Mouse (Mus musculus): Measurements from ENCODE around the gene Rabl3. TPM values are rescaled to one million over a fixed set of nuclear protein-coding genes. Genes with fewer than 3 reads are reported as not detected.

Rabl3 gene
- total RNA-seq, 1 experiment: 8.3 TPM

DNA sequence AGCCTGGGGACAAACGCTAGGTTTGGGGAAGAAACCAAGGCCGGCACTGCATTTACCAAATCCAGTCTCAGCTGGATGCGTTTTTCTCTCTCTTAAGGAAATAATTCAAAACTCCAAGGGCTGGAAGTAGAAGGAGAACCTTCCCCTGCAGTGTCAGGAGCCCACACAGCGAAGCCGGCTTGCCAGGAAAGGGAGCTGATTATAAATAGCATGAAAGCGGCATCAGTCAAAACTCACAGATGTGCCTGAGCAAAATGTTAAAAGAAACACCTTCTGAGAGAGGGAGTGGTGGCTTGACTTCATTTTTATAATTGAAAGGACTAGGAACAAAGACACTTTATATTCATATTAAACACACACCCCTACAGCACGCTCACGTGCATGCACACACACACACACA, 70.6 kb downstream of the Rabl3 start:
- Histone ChIP-seq H3K4me1 (ENCODE audit: control insufficient read depth in 2 of 2, insufficient read depth in 2 of 2, low read length in 2 of 2, poor library complexity in 1 of 2) (no peaks in the 10 kb centered on the region), H3K9ac (ENCODE audit: insufficient read depth, low read depth, low read length, poor library complexity, severe bottlenecking) (no peak overlapping the region), H3K36me3 (ENCODE audit: control insufficient read depth, insufficient read depth, low read length, poor library complexity, severe bottlenecking) (no peaks in the 10 kb centered on the region), H3K27ac (ENCODE audit: insufficient read depth, low read depth, low read length, poor library complexity, severe bottlenecking) (no peak overlapping the region), H3K4me3 (ENCODE audit: insufficient read depth in 1 of 2, low read depth in 1 of 2, low read length in 2 of 2, poor library complexity in 1 of 2, severe bottlenecking in 1 of 2) (no peak overlapping the region), H3K9me3 (ENCODE audit: control insufficient read depth, insufficient read depth, low read depth, low read length) (no peaks in the 10 kb centered on the region)
- DNase-seq (ENCODE audit: low read depth, low spot score): no peak
- TF ChIP-seq ZNF384 (IDR thresholded peaks at IDR 0.05; ENCODE audit: low read depth, low read length) (no peak), HCFC1 (IDR thresholded peaks at IDR 0.05; ENCODE audit: borderline replicate concordance, insufficient read depth, low read length) (no peak), CHD2 (IDR thresholded peaks at IDR 0.05; ENCODE audit: low read depth, low read length) (no peak), ZC3H11A (IDR thresholded peaks at IDR 0.05; ENCODE audit: borderline replicate concordance, low read depth, low read length) (no peak), MAFK (IDR thresholded peaks at IDR 0.05; ENCODE audit: insufficient read depth, low read depth, low read length) (no peak)
- in situ Hi-C loops (cut with MboI; ENCODE audit: low sequenced_read_pairs in 2 of 2, unreplicated experiment in 2 of 2): no loop called here

DNA sequence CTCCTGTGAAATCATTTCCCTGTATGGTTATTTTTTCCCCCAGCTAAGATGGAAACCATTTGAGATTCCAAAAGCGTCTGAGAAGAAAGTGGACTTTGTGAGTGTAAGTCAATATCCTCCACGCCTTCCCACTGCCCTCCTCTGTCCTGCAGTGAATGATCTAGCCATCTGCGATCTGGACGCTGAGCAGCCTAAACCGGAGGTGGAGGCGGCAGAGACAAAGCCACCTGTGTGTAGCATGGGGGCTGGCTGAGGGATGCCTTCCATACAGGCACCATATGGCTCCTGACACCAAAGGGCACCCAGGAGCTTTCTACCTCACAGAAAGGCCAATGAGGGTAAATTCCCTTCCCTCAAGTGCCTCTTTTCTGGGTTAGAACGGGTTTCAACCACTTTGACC, 71.4 kb downstream of the Rabl3 start:
- H3K36me3 ChIP-seq (ENCODE audit: control insufficient read depth, insufficient read depth, low read length, poor library complexity, severe bottlenecking): no peaks in the 10 kb centered on the region
- H3K9ac ChIP-seq (ENCODE audit: insufficient read depth, low read depth, low read length, poor library complexity, severe bottlenecking): no peak overlapping the region
- H3K9me3 ChIP-seq (ENCODE audit: control insufficient read depth, insufficient read depth, low read depth, low read length): no peaks in the 10 kb centered on the region
- no peaks in the 10 kb centered on the region for H3K4me1 ChIP-seq (ENCODE audit: control insufficient read depth in 2 of 2, insufficient read depth in 2 of 2, low read length in 2 of 2, poor library complexity in 1 of 2)
- no peak overlapping the region for H3K27ac ChIP-seq (ENCODE audit: insufficient read depth, low read depth, low read length, poor library complexity, severe bottlenecking)
- H3K4me3 ChIP-seq (ENCODE audit: insufficient read depth in 1 of 2, low read depth in 1 of 2, low read length in 2 of 2, poor library complexity in 1 of 2, severe bottlenecking in 1 of 2): no peak overlapping the region
- DNase-seq (ENCODE audit: low read depth, low spot score): no peak
- TF ChIP-seq CHD2 (IDR thresholded peaks at IDR 0.05; ENCODE audit: low read depth, low read length): no peak
- TF ChIP-seq ZNF384 (IDR thresholded peaks at IDR 0.05; ENCODE audit: low read depth, low read length): no peak
- TF ChIP-seq HCFC1 (IDR thresholded peaks at IDR 0.05; ENCODE audit: borderline replicate concordance, insufficient read depth, low read length): no peak
- TF ChIP-seq MAFK (IDR thresholded peaks at IDR 0.05; ENCODE audit: insufficient read depth, low read depth, low read length): no peak
- no peak for TF ChIP-seq ZC3H11A (IDR thresholded peaks at IDR 0.05; ENCODE audit: borderline replicate concordance, low read depth, low read length)
- in situ Hi-C loops (cut with MboI; ENCODE audit: low sequenced_read_pairs in 2 of 2, unreplicated experiment in 2 of 2): no loop called here

DNA sequence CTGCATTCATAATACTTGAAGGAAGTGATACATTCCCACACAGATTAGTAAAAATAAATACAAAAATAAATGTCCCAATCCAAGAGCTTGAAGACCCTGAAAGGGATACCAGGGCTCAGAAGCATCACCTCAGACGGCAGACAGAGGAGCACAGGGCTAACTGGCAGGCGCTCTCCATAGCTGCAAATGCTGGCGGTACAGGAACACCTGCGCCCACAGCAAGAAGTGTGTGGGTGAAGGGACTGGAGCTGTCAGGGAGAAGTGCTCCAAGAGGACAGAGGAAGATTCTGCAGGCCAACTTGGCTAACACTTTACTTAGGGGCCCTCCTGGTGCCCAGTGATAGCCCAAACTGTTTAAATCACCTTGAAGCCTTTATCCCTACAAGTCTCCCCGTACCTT, 72.3 kb downstream of the Rabl3 start:
- no peaks in the 10 kb centered on the region for H3K36me3 ChIP-seq (ENCODE audit: control insufficient read depth, insufficient read depth, low read length, poor library complexity, severe bottlenecking)
- no peaks in the 10 kb centered on the region for H3K4me1 ChIP-seq (ENCODE audit: control insufficient read depth in 2 of 2, insufficient read depth in 2 of 2, low read length in 2 of 2, poor library complexity in 1 of 2)
- TF ChIP-seq MAFK (IDR thresholded peaks at IDR 0.05; ENCODE audit: insufficient read depth, low read depth, low read length): no peak
- TF ChIP-seq ZC3H11A (IDR thresholded peaks at IDR 0.05; ENCODE audit: borderline replicate concordance, low read depth, low read length): no peak
- no peak overlapping the region for H3K9ac ChIP-seq (ENCODE audit: insufficient read depth, low read depth, low read length, poor library complexity, severe bottlenecking)
- no peak overlapping the region for H3K27ac ChIP-seq (ENCODE audit: insufficient read depth, low read depth, low read length, poor library complexity, severe bottlenecking)
- no peak for DNase-seq (ENCODE audit: low read depth, low spot score)
- H3K9me3 ChIP-seq (ENCODE audit: control insufficient read depth, insufficient read depth, low read depth, low read length): no peaks in the 10 kb centered on the region
- H3K4me3 ChIP-seq (ENCODE audit: insufficient read depth in 1 of 2, low read depth in 1 of 2, low read length in 2 of 2, poor library complexity in 1 of 2, severe bottlenecking in 1 of 2): no peak overlapping the region
- in situ Hi-C loops (cut with MboI; ENCODE audit: low sequenced_read_pairs in 2 of 2, unreplicated experiment in 2 of 2): no loop called here

DNA sequence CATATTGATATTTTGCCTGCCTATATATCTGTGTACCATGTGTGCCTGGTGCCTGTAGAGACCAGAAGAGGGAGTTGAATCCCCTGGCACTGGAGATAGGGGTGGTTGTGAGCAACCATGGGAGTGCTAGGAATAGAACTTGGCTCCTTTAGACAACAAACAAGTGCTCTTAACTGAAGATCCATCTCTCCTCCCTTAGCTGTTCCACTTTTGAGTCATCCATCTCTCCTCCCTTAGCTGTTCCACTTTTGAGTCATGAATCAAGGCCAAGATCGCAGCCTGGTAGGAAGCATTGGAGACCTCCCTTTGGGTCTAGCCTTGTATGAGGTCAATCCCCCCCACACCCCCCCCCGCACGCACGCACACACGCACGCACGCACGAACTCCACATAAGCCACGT, 74.9 kb downstream of the Rabl3 start:
- in situ Hi-C loops (cut with MboI; ENCODE audit: low sequenced_read_pairs in 2 of 2, unreplicated experiment in 2 of 2): no loop called here
- DNase-seq (ENCODE audit: low read depth, low spot score): no peak
- Histone ChIP-seq H3K9me3 (ENCODE audit: control insufficient read depth, insufficient read depth, low read depth, low read length) (no peaks in the 10 kb centered on the region), H3K36me3 (ENCODE audit: control insufficient read depth, insufficient read depth, low read length, poor library complexity, severe bottlenecking) (no peaks in the 10 kb centered on the region), H3K9ac (ENCODE audit: insufficient read depth, low read depth, low read length, poor library complexity, severe bottlenecking) (no peak overlapping the region), H3K4me1 (ENCODE audit: control insufficient read depth in 2 of 2, insufficient read depth in 2 of 2, low read length in 2 of 2, poor library complexity in 1 of 2) (no peaks in the 10 kb centered on the region), H3K4me3 (ENCODE audit: insufficient read depth in 1 of 2, low read depth in 1 of 2, low read length in 2 of 2, poor library complexity in 1 of 2, severe bottlenecking in 1 of 2) (no peak overlapping the region), H3K27ac (ENCODE audit: insufficient read depth, low read depth, low read length, poor library complexity, severe bottlenecking) (no peak overlapping the region)
- TF ChIP-seq MAFK (IDR thresholded peaks at IDR 0.05; ENCODE audit: insufficient read depth, low read depth, low read length) (no peak), ZNF384 (IDR thresholded peaks at IDR 0.05; ENCODE audit: low read depth, low read length) (no peak), ZC3H11A (IDR thresholded peaks at IDR 0.05; ENCODE audit: borderline replicate concordance, low read depth, low read length) (no peak), HCFC1 (IDR thresholded peaks at IDR 0.05; ENCODE audit: borderline replicate concordance, insufficient read depth, low read length) (no peak), CHD2 (IDR thresholded peaks at IDR 0.05; ENCODE audit: low read depth, low read length) (no peak)

DNA sequence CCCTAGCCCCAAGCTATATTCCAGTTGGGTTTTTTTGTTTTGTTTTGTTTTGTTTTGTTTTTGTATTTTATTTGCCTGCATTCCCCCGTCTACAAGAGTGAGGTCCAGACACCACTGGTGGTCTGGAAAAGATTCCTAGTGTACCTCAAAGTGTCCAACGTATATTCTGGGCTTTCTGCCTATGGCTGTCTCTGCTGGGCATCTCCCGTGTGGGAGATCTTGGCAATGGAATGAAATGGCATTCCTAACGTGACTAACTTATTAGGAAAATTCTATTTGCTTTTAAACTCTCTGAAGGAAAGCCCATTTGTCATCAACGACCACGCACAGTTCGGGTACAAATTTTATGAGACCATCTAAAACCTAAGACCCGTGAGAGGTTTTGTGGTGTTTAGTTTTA, 75.7 kb downstream of the Rabl3 start:
- Histone ChIP-seq H3K27ac (ENCODE audit: insufficient read depth, low read depth, low read length, poor library complexity, severe bottlenecking) (no peak overlapping the region), H3K9me3 (ENCODE audit: control insufficient read depth, insufficient read depth, low read depth, low read length) (no peaks in the 10 kb centered on the region), H3K4me1 (ENCODE audit: control insufficient read depth in 2 of 2, insufficient read depth in 2 of 2, low read length in 2 of 2, poor library complexity in 1 of 2) (no peaks in the 10 kb centered on the region), H3K36me3 (ENCODE audit: control insufficient read depth, insufficient read depth, low read length, poor library complexity, severe bottlenecking) (no peaks in the 10 kb centered on the region), H3K4me3 (ENCODE audit: insufficient read depth in 1 of 2, low read depth in 1 of 2, low read length in 2 of 2, poor library complexity in 1 of 2, severe bottlenecking in 1 of 2) (no peak overlapping the region), H3K9ac (ENCODE audit: insufficient read depth, low read depth, low read length, poor library complexity, severe bottlenecking) (no peak overlapping the region)
- in situ Hi-C loops (cut with MboI; ENCODE audit: low sequenced_read_pairs in 2 of 2, unreplicated experiment in 2 of 2): no loop called here
- DNase-seq (ENCODE audit: low read depth, low spot score): no peak
- no peak for TF ChIP-seq ZC3H11A (IDR thresholded peaks at IDR 0.05; ENCODE audit: borderline replicate concordance, low read depth, low read length)
- TF ChIP-seq CHD2 (IDR thresholded peaks at IDR 0.05; ENCODE audit: low read depth, low read length): no peak
- no peak for TF ChIP-seq ZNF384 (IDR thresholded peaks at IDR 0.05; ENCODE audit: low read depth, low read length)
- TF ChIP-seq MAFK (IDR thresholded peaks at IDR 0.05; ENCODE audit: insufficient read depth, low read depth, low read length): no peak
- TF ChIP-seq HCFC1 (IDR thresholded peaks at IDR 0.05; ENCODE audit: borderline replicate concordance, insufficient read depth, low read length): no peak

All from ES-E14 (cell line).